Mouse (Mus musculus): ENCODE data around the gene Vmn1r3. TPM values are rescaled to one million over a fixed set of nuclear protein-coding genes. Genes with fewer than 3 reads are reported as not detected.
"Not testable (repeated sequence)": the region's sequence is repeated elsewhere in the genome, so short reads cannot be mapped to it uniquely, and the experiment has no call there.

Vmn1r3 gene
- polyA plus RNA-seq, 1 experiment from 2014 or later, result not detected

DNA sequence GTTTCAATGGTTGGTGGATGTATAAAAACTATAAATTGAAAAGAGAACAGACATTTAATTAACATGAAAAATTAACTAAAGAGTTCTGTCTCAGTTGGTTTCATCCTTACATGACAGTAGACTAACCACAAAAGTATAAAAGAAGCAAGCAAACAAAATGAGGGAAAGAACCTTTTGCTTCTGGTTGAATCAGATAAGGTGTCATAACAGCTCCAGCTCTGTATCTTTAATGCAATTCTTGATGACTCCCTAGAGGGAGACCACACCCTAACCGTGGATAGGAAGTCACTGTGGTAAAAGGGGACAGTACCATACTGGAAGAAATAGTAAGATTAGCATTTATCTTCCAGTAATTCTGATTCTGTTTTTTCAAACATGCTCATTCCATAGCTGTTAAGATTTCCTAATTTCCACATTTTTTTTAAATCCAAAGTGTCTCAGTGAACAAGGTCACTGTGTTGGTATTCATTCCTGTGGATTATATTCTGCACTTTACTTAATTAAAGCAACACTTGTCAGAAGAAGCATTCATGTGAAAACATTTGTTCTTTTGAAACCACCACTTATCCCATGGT, 24.6 kb upstream of the Vmn1r3 start:
- H3K27me3 ChIP-seq (ENCODE audit: low read depth, poor library complexity, severe bottlenecking); H3K4me1 ChIP-seq; H3K4me3 ChIP-seq; H3K27ac ChIP-seq (replicated peaks); DNase-seq (ENCODE audit: low spot score); H3K36me3 ChIP-seq; H3K9me3 ChIP-seq (replicated peaks): not testable (repeated sequence)
- 68% methylated on average over 1 of the region's 1 CpGs for WGBS

DNA sequence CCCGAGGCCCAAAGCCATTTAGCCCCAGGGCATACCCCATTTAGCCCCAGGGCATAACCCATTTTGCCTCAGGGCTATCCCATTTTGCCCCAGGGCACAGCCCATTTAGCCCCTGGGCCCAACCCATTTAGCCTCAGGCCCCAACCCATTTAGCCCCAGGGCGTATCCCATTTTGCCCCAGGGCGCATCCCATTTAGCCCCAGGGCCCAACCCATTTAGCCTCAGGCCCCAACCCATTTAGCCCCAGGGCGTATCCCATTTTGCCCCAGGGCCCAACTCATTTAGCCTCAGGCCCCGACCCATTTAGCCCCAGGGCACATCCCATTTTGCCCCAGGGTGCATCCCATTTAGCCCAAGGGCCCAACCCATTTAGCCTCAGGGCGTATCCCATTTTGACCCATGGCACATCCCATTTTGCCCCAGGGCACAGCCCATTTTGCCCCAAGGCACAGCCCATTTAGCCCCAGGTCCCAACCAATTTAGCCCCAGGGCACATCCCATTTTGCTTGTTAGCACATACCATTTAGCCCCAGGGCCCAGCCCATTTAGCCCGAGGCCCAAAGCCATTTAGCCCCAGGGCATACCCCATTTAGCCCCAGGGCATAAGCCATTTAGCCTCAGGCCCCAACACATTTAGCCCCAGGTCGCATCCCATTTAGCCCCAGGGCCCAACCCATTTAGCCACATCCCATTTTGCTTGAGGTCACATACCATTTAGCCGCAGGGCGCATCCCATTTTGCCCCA, 8.2 kb downstream of the Vmn1r3 start:
- peaks cover 68% of the 10 kb centered on the region for H3K9me3 ChIP-seq (replicated peaks)
- 83% methylated on average over 10 of the region's 10 CpGs for WGBS
- H3K27me3 ChIP-seq (ENCODE audit: low read depth, poor library complexity, severe bottlenecking); DNase-seq (ENCODE audit: low spot score); H3K27ac ChIP-seq (replicated peaks); H3K4me3 ChIP-seq; H3K4me1 ChIP-seq; H3K36me3 ChIP-seq: not testable (repeated sequence)

DNA sequence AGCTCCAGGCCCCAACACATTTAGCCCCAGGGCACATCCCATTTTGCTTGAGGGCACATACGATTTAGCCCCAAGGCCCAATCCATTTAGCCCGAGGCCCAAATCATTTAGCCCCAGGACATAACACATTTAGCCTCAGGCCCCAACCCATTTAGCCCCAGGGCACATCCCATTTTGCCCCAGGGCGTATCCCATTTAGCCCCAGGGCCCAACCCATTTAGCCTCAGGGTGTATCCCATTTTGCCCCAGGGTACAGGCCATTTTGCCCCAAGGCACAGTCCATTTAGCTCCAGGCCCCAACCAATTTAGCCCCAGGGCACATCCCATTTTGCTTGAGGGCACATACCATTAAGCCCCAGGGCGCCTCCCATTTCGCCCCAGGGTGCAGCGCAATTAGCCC, 9.0 kb downstream of the Vmn1r3 start:
- DNase-seq (ENCODE audit: low spot score); H3K27me3 ChIP-seq (ENCODE audit: low read depth, poor library complexity, severe bottlenecking); H3K4me3 ChIP-seq; H3K27ac ChIP-seq (replicated peaks); H3K36me3 ChIP-seq; H3K4me1 ChIP-seq: not testable (repeated sequence)
- H3K9me3 ChIP-seq (replicated peaks), result peaks cover 65% of the 10 kb centered on the region
- 84% methylated on average over 6 of the region's 6 CpGs for WGBS

DNA sequence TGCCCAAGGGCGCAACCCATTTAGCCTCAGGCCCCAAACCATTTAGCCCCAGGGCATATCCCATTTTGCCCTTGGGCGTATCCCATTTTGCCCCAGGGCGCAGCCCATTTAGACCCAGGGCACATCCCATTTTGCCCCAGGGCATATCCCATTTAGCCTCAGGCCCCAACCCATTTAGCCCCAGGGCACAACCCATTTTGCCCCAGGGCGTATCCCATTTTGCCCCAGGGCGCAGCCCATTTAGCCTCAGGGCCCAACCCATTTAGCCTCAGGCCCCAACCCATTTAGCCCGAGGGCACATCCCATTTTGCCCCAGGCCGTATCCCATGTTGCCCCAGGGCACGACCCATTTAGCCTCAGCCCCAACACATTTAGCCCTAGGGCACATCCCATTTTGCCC, 9.4 kb downstream of the Vmn1r3 start:
- DNase-seq (ENCODE audit: low spot score); H3K4me1 ChIP-seq; H3K27ac ChIP-seq (replicated peaks); H3K4me3 ChIP-seq; H3K27me3 ChIP-seq (ENCODE audit: low read depth, poor library complexity, severe bottlenecking); H3K36me3 ChIP-seq: not testable (repeated sequence)
- WGBS, result 89% methylated on average over 7 of the region's 8 CpGs
- peaks cover 60% of the 10 kb centered on the region for H3K9me3 ChIP-seq (replicated peaks)

DNA sequence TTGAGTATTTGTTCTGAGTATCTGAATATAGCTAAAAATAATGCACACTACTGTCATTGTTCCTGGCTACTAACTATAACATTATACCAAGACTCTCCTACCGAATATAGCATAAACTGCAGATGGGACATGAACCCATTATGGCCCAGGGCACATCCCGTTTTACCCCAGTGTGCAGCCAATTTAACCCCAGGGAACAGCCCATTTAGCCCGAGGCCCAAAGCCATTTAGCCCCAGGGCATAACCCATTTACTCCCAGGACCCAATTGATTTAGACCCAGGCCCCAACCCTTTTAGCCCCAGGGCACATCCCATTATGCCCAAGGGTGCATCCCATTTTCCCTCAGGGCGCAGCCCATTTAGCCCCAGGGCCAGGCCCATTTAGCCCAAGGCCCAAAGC, 10.6 kb downstream of the Vmn1r3 start:
- not testable (repeated sequence) for H3K27me3 ChIP-seq (ENCODE audit: low read depth, poor library complexity, severe bottlenecking); DNase-seq (ENCODE audit: low spot score); H3K27ac ChIP-seq (replicated peaks); H3K36me3 ChIP-seq; H3K4me3 ChIP-seq; H3K4me1 ChIP-seq
- WGBS, result 77% methylated on average over 4 of the region's 4 CpGs
- peaks cover 49% of the 10 kb centered on the region for H3K9me3 ChIP-seq (replicated peaks)

DNA sequence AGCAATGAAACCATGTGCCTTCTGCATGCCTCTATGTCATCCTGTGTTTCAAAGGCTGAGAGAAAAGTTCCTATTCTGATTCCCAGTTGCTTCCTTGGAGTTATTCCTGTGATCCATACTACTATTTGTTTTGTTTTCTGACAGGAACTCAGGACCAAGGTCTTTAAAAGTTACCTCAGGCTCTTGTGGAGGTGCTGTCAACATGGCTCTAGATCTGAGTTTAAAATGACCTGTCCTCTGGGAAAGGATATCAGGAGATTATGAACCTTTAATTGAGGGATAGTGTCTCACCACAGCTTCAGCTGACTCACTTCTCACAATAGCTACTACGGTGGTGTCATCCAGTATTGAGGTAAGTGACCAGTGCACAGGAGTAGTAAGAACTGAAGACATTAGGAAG, 18.1 kb downstream of the Vmn1r3 start, which contains the start of gene Vmn1r2:
Gene Vmn1r2 (plus strand): TSS at position 301 of the 400 bp plus-strand sequence.
- H3K27ac ChIP-seq (replicated peaks); H3K4me1 ChIP-seq; H3K4me3 ChIP-seq; H3K36me3 ChIP-seq; DNase-seq (ENCODE audit: low spot score); H3K27me3 ChIP-seq (ENCODE audit: low read depth, poor library complexity, severe bottlenecking): not testable (repeated sequence)
- WGBS, result no CpG with 5 or more reads among the region's 1 CpGs
- H3K9me3 ChIP-seq (replicated peaks), result peaks cover 22% of the 10 kb centered on the region

DNA sequence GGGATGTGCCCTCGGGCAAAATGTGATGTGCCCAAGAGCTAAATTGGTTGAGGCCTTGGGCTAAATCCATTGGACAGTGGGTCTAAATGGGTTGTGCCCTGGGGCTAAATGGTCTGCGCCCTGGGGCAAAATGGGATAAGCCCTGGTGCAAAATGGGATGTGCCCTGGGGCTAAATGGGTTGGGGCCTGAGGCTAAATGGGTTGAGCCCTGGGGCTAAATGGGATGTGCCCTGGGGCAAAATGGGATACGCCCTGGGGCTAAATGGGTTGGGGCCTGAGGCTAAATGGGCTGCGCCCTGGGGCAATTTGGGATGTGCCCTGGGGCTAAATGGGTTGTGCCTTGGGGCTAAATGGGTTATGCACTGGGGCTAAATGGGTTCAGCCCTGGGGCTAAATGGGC, 20.1 kb downstream of the Vmn1r3 start:
- H3K4me3 ChIP-seq, result no peak overlapping the region
- 88% methylated on average over 4 of the region's 4 CpGs for WGBS
- DNase-seq (ENCODE audit: low spot score), result no peak

DNA sequence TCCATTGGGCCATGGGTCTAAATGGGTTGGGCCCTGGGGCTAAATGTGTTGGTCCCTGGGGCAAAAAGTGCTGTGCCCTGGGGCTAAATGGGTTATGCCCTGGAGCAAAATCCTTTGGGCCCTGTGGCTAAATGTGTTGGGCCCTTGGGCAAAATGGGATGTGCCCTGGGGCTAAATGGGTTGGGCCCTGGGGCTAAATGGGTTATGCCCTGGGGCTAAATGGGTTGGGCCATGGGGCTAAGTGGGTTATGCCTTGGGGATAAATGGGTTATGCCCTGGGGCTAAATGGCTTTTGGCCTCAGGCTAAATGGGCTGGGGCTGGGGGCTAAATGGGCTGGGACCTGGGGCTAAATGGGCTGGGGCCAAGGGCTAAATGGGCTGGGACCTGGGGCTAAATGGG, 20.7 kb downstream of the Vmn1r3 start:
- H3K36me3 ChIP-seq; DNase-seq (ENCODE audit: low spot score); H3K4me3 ChIP-seq; H3K27me3 ChIP-seq (ENCODE audit: low read depth, poor library complexity, severe bottlenecking); H3K4me1 ChIP-seq; H3K27ac ChIP-seq (replicated peaks): not testable (repeated sequence)
- H3K9me3 ChIP-seq (replicated peaks), result peaks cover 22% of the 10 kb centered on the region

More for the DNA sequence above, 20.1 kb downstream of the Vmn1r3 start:
- H3K9me3 ChIP-seq (replicated peaks), result peaks cover 22% of the 10 kb centered on the region
- no peaks in the 10 kb centered on the region for H3K4me1 ChIP-seq
- no peaks in the 10 kb centered on the region for H3K27me3 ChIP-seq (ENCODE audit: low read depth, poor library complexity, severe bottlenecking)
- no peak overlapping the region for H3K27ac ChIP-seq (replicated peaks)
- H3K36me3 ChIP-seq, result no peaks in the 10 kb centered on the region

DNA sequence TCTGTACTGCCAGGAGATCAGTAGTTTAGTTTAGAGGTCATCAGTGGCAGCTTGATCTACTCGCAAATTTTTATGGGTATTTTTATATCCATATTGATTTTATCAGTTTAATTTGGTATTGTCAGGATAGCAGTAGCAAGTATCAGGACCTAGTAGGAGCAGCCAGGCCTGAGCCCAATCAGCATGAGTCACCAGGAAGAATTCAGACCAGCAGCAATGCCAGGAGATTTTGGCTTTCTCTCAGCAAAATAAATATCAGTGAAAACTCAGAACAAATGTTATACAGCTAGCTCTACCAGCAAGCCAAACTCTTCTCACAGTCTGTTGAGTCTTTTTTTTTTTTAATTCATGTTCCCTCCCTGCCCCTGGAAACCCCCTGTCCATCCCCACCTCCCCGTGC, 31.8 kb downstream of the Vmn1r3 start:
- peaks cover 13% of the 10 kb centered on the region; the same call in 1 of the 2 replicates for H3K9me3 ChIP-seq (replicated peaks)
- H3K27me3 ChIP-seq (ENCODE audit: low read depth, poor library complexity, severe bottlenecking); H3K36me3 ChIP-seq; H3K4me1 ChIP-seq; H3K4me3 ChIP-seq; H3K27ac ChIP-seq (replicated peaks); DNase-seq (ENCODE audit: low spot score): not testable (repeated sequence)
- 80% methylated on average over 2 of the region's 2 CpGs for WGBS

DNA sequence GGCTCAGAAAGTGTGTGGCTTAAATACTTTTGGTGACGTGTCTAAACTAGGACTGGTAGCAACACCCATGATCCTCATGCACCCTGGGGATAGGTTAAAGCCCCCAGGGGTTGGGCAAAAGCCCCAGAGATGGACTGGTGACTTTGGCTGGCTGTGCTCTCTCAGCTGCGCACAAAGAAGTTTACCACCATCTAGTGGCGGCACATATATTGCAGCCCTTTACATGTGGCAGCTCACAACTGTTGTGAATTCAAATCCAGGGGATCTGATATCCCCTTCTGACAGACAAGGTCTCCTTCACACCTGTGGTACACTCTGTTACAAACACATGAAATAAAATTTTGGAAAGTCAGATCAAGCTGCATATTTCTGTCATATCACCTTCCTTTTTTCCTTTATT, 37.2 kb downstream of the Vmn1r3 start:
- not testable (repeated sequence) for H3K4me3 ChIP-seq; H3K27ac ChIP-seq (replicated peaks); H3K36me3 ChIP-seq; H3K4me1 ChIP-seq; H3K9me3 ChIP-seq (replicated peaks); H3K27me3 ChIP-seq (ENCODE audit: low read depth, poor library complexity, severe bottlenecking); DNase-seq (ENCODE audit: low spot score)
- WGBS, result no CpG with 5 or more reads among the region's 3 CpGs

Other genes with a start within 250 kb of the Vmn1r3 start
- gene Vmn1r2, start 18.0 kb downstream of the Vmn1r3 start, polyA plus RNA-seq (2016; fragmentation: Nextera tagmentation; extraction: Ambion mirVana), result not detected in 2 replicates

Measured in midbrain, embryonic 10.5 days (tissue).